Mouse (Mus musculus) heart, embryonic 15.5 days (tissue): Measurements from ENCODE around the gene Prkab2. TPM values are rescaled to one million over a fixed set of nuclear protein-coding genes. Genes with fewer than 3 reads are reported as not detected.

Experiments used
- microRNA-seq: library from miRNA; unstranded; fragments of <30 nt; microRNA quantifications from one replicate; pipeline ENCODE4, GENCODE M21; 2016
- polyA plus RNA-seq: library from polyadenylated mRNA; unstranded; fragments of >200 nt; fragmentation: Nextera tagmentation; extraction: Ambion mirVana; gene quantifications from 2 replicates; pipeline ENCODE4 v1.2.1, GENCODE M21; 2015

The Prkab2 gene
- polyA plus RNA-seq, 1 experiment from 2014 or later: 14.0 TPM

Small RNA genes lying within 50 kb of the gene (microRNA-seq; reads per million reads assigned to microRNA genes)
- gene Mir7225: not detected

Other genes with a start within 250 kb of the Prkab2 start
- not detected in 2 replicates for gene Olfr1402, start 236.2 kb upstream of the Prkab2 start, polyA plus RNA-seq
- gene Chd1l, start 48.0 kb upstream of the Prkab2 start, polyA plus RNA-seq: 12.8 and 13.6 TPM in 2 replicates
- 4.1 and 5.5 TPM in 2 replicates for gene Fmo5, start 29.4 kb upstream of the Prkab2 start, polyA plus RNA-seq
- gene Gm17651, start 16.5 kb downstream of the Prkab2 start, polyA plus RNA-seq: not detected in 2 replicates
- gene Pde4dip, start 230.5 kb downstream of the Prkab2 start, polyA plus RNA-seq: 93.0 and 99.0 TPM in 2 replicates
- 98.1 and 118 TPM in 2 replicates for gene Sec22b, start 243.0 kb downstream of the Prkab2 start, polyA plus RNA-seq